Mouse (Mus musculus): ENCODE data around the gene Gm3182. TPM values are rescaled to one million over a fixed set of nuclear protein-coding genes. Genes with fewer than 3 reads are reported as not detected.
"Not testable (repeated sequence)": the region's sequence is repeated elsewhere in the genome, so short reads cannot be mapped to it uniquely, and the experiment has no call there.

Gm3182 gene
- total RNA-seq (2014; rRNA removed) = not detected in 2 replicates
- not detected in 2 replicates for polyA plus RNA-seq (2015; fragmentation: Nextera tagmentation; extraction: Ambion mirVana)

- not testable (repeated sequence) for H3K27ac ChIP-seq; H3K9ac ChIP-seq (replicated peaks; ENCODE audit: low read length); H3K4me3 ChIP-seq (ENCODE audit: low read length); H3K9me3 ChIP-seq (ENCODE audit: low read length); H3K4me1 ChIP-seq (ENCODE audit: insufficient read depth, low read length); ATAC-seq; H3K4me2 ChIP-seq (ENCODE audit: low read depth, low read length); H3K36me3 ChIP-seq (ENCODE audit: insufficient read depth, low read length); H3K27me3 ChIP-seq (ENCODE audit: insufficient read depth, low read length); DNase-seq (ENCODE audit: low spot score)
- WGBS = 83% methylated on average over 1 of the region's 2 CpGs
Observed at GRCm38 (mm10) chr14:4481445-4481844, at the start of gene Gm3182. Gm3182 (plus strand) TSS chr14:4481745.

GRCm38 (mm10) chr14:4499425-4499824 lies 17.9 kb downstream of the Gm3182 start:
- H3K9ac ChIP-seq (replicated peaks; ENCODE audit: low read length); ATAC-seq; H3K27me3 ChIP-seq (ENCODE audit: insufficient read depth, low read length); H3K4me1 ChIP-seq (ENCODE audit: insufficient read depth, low read length); H3K27ac ChIP-seq; H3K36me3 ChIP-seq (ENCODE audit: insufficient read depth, low read length); H3K9me3 ChIP-seq (ENCODE audit: low read length): not testable (repeated sequence)
- H3K4me3 ChIP-seq (ENCODE audit: low read length) = peak overlapping the region; percentile 23
- peak overlapping the region; percentile 35; the same call in 1 of the 2 replicates for H3K4me2 ChIP-seq (ENCODE audit: low read depth, low read length)
- WGBS = 3% methylated on average over 16 of the region's 25 CpGs
- DNase-seq (ENCODE audit: low spot score) = peak; percentile 0

Other genes with a start within 250 kb of the Gm3182 start
- gene Gm3138, start 232.1 kb upstream of the Gm3182 start, total RNA-seq (2014; rRNA removed) = not detected in 2 replicates
- gene Gm3138, start 232.1 kb upstream of the Gm3182 start, polyA plus RNA-seq (2015; fragmentation: Nextera tagmentation; extraction: Ambion mirVana) = not detected in 2 replicates
- not detected in 2 replicates for gene Gm3149, start 164.5 kb upstream of the Gm3182 start, total RNA-seq (2014; rRNA removed)
- not detected in 2 replicates for gene Gm3149, start 164.5 kb upstream of the Gm3182 start, polyA plus RNA-seq (2015; fragmentation: Nextera tagmentation; extraction: Ambion mirVana)
- gene 2610042L04Rik, start 147.0 kb upstream of the Gm3182 start, total RNA-seq (2014; rRNA removed) = 2.8 and 4.2 TPM in 2 replicates
- gene 2610042L04Rik, start 147.0 kb upstream of the Gm3182 start, polyA plus RNA-seq (2015; fragmentation: Nextera tagmentation; extraction: Ambion mirVana) = 4.9 and 7.0 TPM in 2 replicates
- gene Gm3159, start 84.2 kb upstream of the Gm3182 start, total RNA-seq (2014; rRNA removed) = not detected in 2 replicates
- not detected in 2 replicates for gene Gm3159, start 84.2 kb upstream of the Gm3182 start, polyA plus RNA-seq (2015; fragmentation: Nextera tagmentation; extraction: Ambion mirVana)
- gene Gm3164, start 66.3 kb upstream of the Gm3182 start, total RNA-seq (2014; rRNA removed) = 1.1 and 1.5 TPM in 2 replicates
- 4.1 and 6.4 TPM in 2 replicates for gene Gm3164, start 66.3 kb upstream of the Gm3182 start, polyA plus RNA-seq (2015; fragmentation: Nextera tagmentation; extraction: Ambion mirVana)
- 13.8 TPM in 1 of 2 replicates, not detected in the other for gene Gm3173, start 50.8 kb upstream of the Gm3182 start, total RNA-seq (2014; rRNA removed)
- gene Gm3173, start 50.8 kb upstream of the Gm3182 start, polyA plus RNA-seq (2015; fragmentation: Nextera tagmentation; extraction: Ambion mirVana) = 2.0 TPM in 2 replicates
- gene Gm3047, start 73.7 kb downstream of the Gm3182 start, total RNA-seq (2014; rRNA removed) = not detected in 2 replicates
- not detected in 2 replicates for gene Gm3047, start 73.7 kb downstream of the Gm3182 start, polyA plus RNA-seq (2015; fragmentation: Nextera tagmentation; extraction: Ambion mirVana)
- gene Gm8159, start 150.6 kb downstream of the Gm3182 start, total RNA-seq (2014; rRNA removed) = 0.31 TPM in 1 of 2 replicates, not detected in the other
- 0.23 TPM in 1 of 2 replicates, not detected in the other for gene Gm8159, start 150.6 kb downstream of the Gm3182 start, polyA plus RNA-seq (2015; fragmentation: Nextera tagmentation; extraction: Ambion mirVana)
- 0.63 and 4.5 TPM in 2 replicates for gene Gm3239, start 182.4 kb downstream of the Gm3182 start, total RNA-seq (2014; rRNA removed)
- 0.79 and 1.3 TPM in 2 replicates for gene Gm3239, start 182.4 kb downstream of the Gm3182 start, polyA plus RNA-seq (2015; fragmentation: Nextera tagmentation; extraction: Ambion mirVana)
- gene Gm7876, start 227.5 kb downstream of the Gm3182 start, total RNA-seq (2014; rRNA removed) = not detected in 2 replicates
- not detected in 2 replicates for gene Gm7876, start 227.5 kb downstream of the Gm3182 start, polyA plus RNA-seq (2015; fragmentation: Nextera tagmentation; extraction: Ambion mirVana)
- 0.84 and 2.4 TPM in 2 replicates for gene Gm3252, start 245.0 kb downstream of the Gm3182 start, total RNA-seq (2014; rRNA removed)
- gene Gm3252, start 245.0 kb downstream of the Gm3182 start, polyA plus RNA-seq (2015; fragmentation: Nextera tagmentation; extraction: Ambion mirVana) = 2.6 and 3.2 TPM in 2 replicates